Mouse (Mus musculus): ENCODE measurements around the gene Cdk2. TPM values are rescaled to one million over a fixed set of nuclear protein-coding genes. Genes with fewer than 3 reads are reported as not detected.

Gene Cdk2
- total and polyA plus RNA-seq, 3 experiments = 40.5 to 72.4 TPM; not detected in 1

DNA sequence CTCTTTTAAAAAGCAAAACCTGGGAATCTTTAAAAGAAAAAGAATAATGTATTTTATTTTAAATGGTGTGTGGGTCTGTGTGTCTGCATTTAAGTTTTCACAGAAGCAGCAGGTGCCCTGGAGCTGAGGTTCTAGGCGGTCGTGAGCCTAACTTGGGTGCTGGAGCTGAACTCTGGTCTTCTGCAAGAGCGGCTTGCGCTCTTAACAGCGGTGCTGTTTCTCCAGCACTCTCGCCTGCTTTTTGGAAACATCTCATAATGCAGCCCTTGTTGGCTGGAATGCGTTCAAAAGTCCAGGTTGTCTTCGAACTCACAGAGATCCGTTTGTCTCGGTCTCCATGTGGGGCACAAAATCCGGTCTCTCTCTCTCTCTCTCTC lies 474 bp upstream of the Cdk2 start:
- H3K9me3 ChIP-seq (replicated peaks; ENCODE audit: insufficient read depth, low read length) = no peaks in the 10 kb centered on the region
- TF ChIP-seq CTCF (IDR thresholded peaks at IDR 0.05 in 2 of 3, conservative IDR thresholded peaks at IDR 0.05 in 1 of 3; ENCODE audit: control insufficient read depth in 1 of 3, insufficient read depth in 1 of 3, low read depth in 2 of 3, low read length in 3 of 3, poor library complexity in 1 of 3, severe bottlenecking in 1 of 3) = no peak
- no peak for TF ChIP-seq EP300 (IDR thresholded peaks at IDR 0.05; ENCODE audit: low read depth in 1 of 2, low read length in 2 of 2)
- no peak for TF ChIP-seq BHLHE40 (IDR thresholded peaks at IDR 0.05; ENCODE audit: borderline replicate concordance, low read depth, low read length)
- TF ChIP-seq RCOR1 (IDR thresholded peaks at IDR 0.05; ENCODE audit: low read depth, low read length) = no peak
- TF ChIP-seq POLR2AphosphoS5 (IDR thresholded peaks at IDR 0.05; ENCODE audit: borderline replicate concordance, low read depth, low read length) = no peak
- no peak for TF ChIP-seq MAX (IDR thresholded peaks at IDR 0.05; ENCODE audit: low read length)
- no peak for TF ChIP-seq ZKSCAN1 (IDR thresholded peaks at IDR 0.05; ENCODE audit: low read depth, low read length)
- no peak for TF ChIP-seq HCFC1 (IDR thresholded peaks at IDR 0.05; ENCODE audit: low read depth, low read length)
- no peak for TF ChIP-seq ZNF384 (IDR thresholded peaks at IDR 0.05; ENCODE audit: low read depth, low read length)
- peaks cover 14% of the 10 kb centered on the region for H3K79me2 ChIP-seq (ENCODE audit: control insufficient read depth, insufficient read depth, low read length, poor library complexity)
- peaks cover 1 to 20% of the 10 kb centered on the region in 2 experiments; a peak in 3 of 4 replicates for H3K36me3 ChIP-seq (ENCODE audit: control insufficient read depth in 1 of 2, insufficient read depth in 2 of 2, low read length in 2 of 2)
- peak overlapping the region; percentile 18 for H3K27ac ChIP-seq (ENCODE audit: control insufficient read depth, low read depth, low read length)
- no peak for DNase-seq (ENCODE audit: low read depth, low spot score)
- H3K27me3 ChIP-seq (ENCODE audit: control insufficient read depth in 1 of 2, insufficient read depth in 2 of 2, low read length in 2 of 2) = no peaks in the 10 kb centered on the region
- peak overlapping the region; percentile 38 to 60 for H3K4me3 ChIP-seq (ENCODE audit: control insufficient read depth in 1 of 2, insufficient read depth in 1 of 2, low read depth in 2 of 2, low read length in 2 of 2)
- H3K9ac ChIP-seq (ENCODE audit: control insufficient read depth, low read depth, low read length, poor library complexity, severe bottlenecking) = peak overlapping the region; percentile 70
- H3K4me1 ChIP-seq (ENCODE audit: control insufficient read depth in 1 of 2, insufficient read depth in 2 of 2, low read length in 2 of 2) = peaks cover 13 to 20% of the 10 kb centered on the region in 2 experiments

DNA sequence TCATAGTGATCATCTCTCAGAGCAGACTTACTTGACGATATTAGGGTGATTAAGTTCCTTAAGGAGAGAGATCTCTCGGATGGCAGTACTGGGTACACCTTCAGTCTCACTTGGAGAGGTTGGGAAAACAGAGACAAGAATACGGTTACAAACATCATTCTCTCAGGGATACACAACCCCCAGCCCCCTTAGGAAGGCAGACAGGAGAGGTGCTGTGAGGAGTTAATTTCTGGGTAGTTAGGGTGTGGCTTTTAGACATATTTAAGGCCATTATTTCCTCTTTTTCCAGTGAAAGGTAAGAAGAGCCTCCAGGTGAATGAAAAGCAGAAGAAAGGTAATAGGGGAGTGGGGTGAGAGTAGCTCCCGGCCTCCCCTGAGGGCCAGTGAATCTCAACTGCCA lies 936 bp downstream of the Cdk2 start, which contains the start of gene Pmel:
TSS of gene Pmel (plus strand) at position 301 of the 400 bp plus-strand sequence.
- H3K79me2 ChIP-seq (ENCODE audit: control insufficient read depth, insufficient read depth, low read length, poor library complexity) = peaks cover 14% of the 10 kb centered on the region
- no peak for DNase-seq (ENCODE audit: low read depth, low spot score)
- peak within 1 kb of the TSS; percentile 76 to 92 for H3K4me3 ChIP-seq (ENCODE audit: control insufficient read depth in 1 of 2, insufficient read depth in 1 of 2, low read depth in 2 of 2, low read length in 2 of 2)
- no peaks in the 10 kb centered on the region for H3K9me3 ChIP-seq (replicated peaks; ENCODE audit: insufficient read depth, low read length)
- H3K36me3 ChIP-seq (ENCODE audit: control insufficient read depth in 1 of 2, insufficient read depth in 2 of 2, low read length in 2 of 2) = peaks cover 1 to 26% of the 10 kb centered on the region in 2 experiments
- H3K27me3 ChIP-seq (ENCODE audit: control insufficient read depth in 1 of 2, insufficient read depth in 2 of 2, low read length in 2 of 2) = no peaks in the 10 kb centered on the region
- peaks cover 13 to 22% of the 10 kb centered on the region in 2 experiments for H3K4me1 ChIP-seq (ENCODE audit: control insufficient read depth in 1 of 2, insufficient read depth in 2 of 2, low read length in 2 of 2)
- TF ChIP-seq CHD1 (IDR thresholded peaks at IDR 0.05; ENCODE audit: low read depth, low read length) (0 out of 2 replicates have a peak, but pooled peaks have one; percentile 69), ZKSCAN1 (IDR thresholded peaks at IDR 0.05; ENCODE audit: low read depth, low read length) (no peak), MXI1 (IDR thresholded peaks at IDR 0.05; ENCODE audit: low read depth, low read length) (no peak), HCFC1 (IDR thresholded peaks at IDR 0.05; ENCODE audit: low read depth, low read length) (no peak), CHD2 (IDR thresholded peaks at IDR 0.05; ENCODE audit: low read length) (no peak)
- H3K9ac ChIP-seq (ENCODE audit: control insufficient read depth, low read depth, low read length, poor library complexity, severe bottlenecking) = peak within 1 kb of the TSS; percentile 100
- peak within 1 kb of the TSS; percentile 95 for H3K27ac ChIP-seq (ENCODE audit: control insufficient read depth, low read depth, low read length)

DNA sequence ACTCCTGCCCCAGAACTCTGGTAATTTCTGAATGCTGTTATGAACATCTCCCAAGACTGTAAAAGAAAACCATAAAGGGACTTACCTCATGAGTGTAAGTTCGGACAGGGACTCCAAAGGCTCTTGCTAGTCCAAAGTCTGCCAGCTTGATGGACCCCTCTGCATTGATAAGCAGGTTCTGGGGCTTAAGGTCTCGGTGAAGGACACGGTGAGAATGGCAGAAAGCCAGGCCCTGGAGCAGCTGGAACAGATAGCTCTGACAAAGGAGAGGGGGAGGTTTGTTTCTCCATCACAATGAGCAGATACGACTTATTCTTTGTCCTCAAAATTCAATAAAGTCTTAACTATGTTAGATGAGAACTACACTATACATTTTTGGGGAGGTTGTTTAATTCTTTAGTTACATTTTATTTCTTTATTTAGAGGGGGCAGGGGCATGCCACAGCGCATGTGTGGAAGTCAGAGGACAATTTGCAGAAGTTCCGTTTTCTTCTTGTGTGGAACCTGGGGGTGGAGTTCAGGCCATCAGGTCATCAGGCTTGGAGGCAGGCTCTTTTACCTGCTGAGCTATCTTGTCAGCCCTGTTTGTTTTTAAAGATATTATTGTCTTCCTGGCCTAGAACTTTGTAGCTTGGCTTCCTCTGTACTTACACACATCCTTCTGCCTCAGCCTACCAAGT lies 2.4 kb downstream of the Cdk2 start:
- Histone ChIP-seq H3K27me3 (ENCODE audit: control insufficient read depth in 1 of 2, insufficient read depth in 2 of 2, low read length in 2 of 2) (no peaks in the 10 kb centered on the region), H3K4me3 (ENCODE audit: control insufficient read depth in 1 of 2, insufficient read depth in 1 of 2, low read depth in 2 of 2, low read length in 2 of 2) (no peak overlapping the region), H3K4me1 (ENCODE audit: control insufficient read depth in 1 of 2, insufficient read depth in 2 of 2, low read length in 2 of 2) (peaks cover 13 to 22% of the 10 kb centered on the region in 2 experiments), H3K27ac (ENCODE audit: control insufficient read depth, low read depth, low read length) (peak overlapping the region; percentile 20), H3K79me2 (ENCODE audit: control insufficient read depth, insufficient read depth, low read length, poor library complexity) (peaks cover 14% of the 10 kb centered on the region), H3K36me3 (ENCODE audit: control insufficient read depth in 1 of 2, insufficient read depth in 2 of 2, low read length in 2 of 2) (peaks cover 1 to 26% of the 10 kb centered on the region in 2 experiments), H3K9ac (ENCODE audit: control insufficient read depth, low read depth, low read length, poor library complexity, severe bottlenecking) (no peak overlapping the region), H3K9me3 (replicated peaks; ENCODE audit: insufficient read depth, low read length) (no peaks in the 10 kb centered on the region)
- TF ChIP-seq EP300 (IDR thresholded peaks at IDR 0.05; ENCODE audit: low read depth in 1 of 2, low read length in 2 of 2) (peak in 1 of 2 experiments; percentile 10; a peak in 1 of 4 replicates), TBP (IDR thresholded peaks at IDR 0.05; ENCODE audit: low read depth, low read length) (no peak), NRF1 (IDR thresholded peaks at IDR 0.05; ENCODE audit: insufficient read depth, low read depth, low read length, poor library complexity, severe bottlenecking) (peak; percentile 70), SIN3A (IDR thresholded peaks at IDR 0.05; ENCODE audit: low read length) (peak; percentile 11; the same call in 1 of the 2 replicates), POLR2A (IDR thresholded peaks at IDR 0.05; ENCODE audit: control insufficient read depth in 1 of 2, insufficient read depth in 1 of 2, low read depth in 1 of 2, low read length in 2 of 2, poor library complexity in 1 of 2) (0 out of 4 replicates have a peak, but pooled peaks of 1 of the 2 experiments have one; percentile 20), MAX (IDR thresholded peaks at IDR 0.05; ENCODE audit: low read length) (no peak)
- DNase-seq (ENCODE audit: low read depth, low spot score) = peak; percentile 72
